ENCODE assay signal across 8 mouse cellular contexts in the genomic region with DNA sequence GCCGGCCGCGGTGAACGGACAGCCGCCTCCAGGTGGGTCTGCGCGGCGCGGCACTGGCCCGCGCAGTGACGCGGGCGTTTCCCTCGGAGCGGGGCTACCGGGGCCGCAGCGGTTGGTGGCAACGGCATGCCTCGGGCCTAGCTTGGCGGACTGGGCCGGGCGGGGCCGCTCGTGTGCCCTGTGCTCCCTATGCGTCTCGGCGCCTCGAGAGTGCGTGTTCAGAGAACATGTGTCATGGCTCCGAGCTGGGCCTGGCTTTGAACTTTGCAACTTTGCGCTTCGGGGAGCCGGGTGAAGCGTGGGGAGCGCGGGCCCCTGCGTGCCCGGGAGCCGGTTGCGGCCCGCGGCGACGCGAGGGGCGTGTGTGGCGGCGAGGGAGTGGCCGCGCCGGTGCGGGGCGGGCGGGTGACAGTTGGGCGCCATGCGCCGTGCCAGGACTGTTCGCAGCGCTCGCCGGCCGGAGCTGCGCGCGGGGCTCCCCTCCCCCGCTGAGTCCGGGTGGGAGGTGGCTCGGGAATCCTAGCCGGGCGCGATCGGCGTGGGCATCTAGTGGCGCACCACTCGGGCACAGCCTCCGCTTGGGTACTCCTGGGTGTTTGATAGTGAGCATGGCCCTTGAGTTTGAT. TPM values are rescaled to one million over a fixed set of nuclear protein-coding genes. Genes with fewer than 3 reads are reported as not detected.
DNase-seq lines count a peak whose midpoint lies in the region; ATAC-seq lines count a peak whose summit lies in the region.

No protein-coding gene starts in this region.

- H3K27me3 ChIP-seq in embryonic facial prominence, embryonic 15.5 days = no peaks in the 10 kb centered on the region
- H3K27me3 ChIP-seq in liver, embryonic 11.5 days (replicated peaks; ENCODE audit: control insufficient read depth, insufficient read depth, low read length) = no peaks in the 10 kb centered on the region

- H3K4me3 ChIP-seq in embryonic facial prominence, embryonic 15.5 days (replicated peaks) = peak overlapping the region; percentile 93
- H3K4me3 ChIP-seq in liver, embryonic 11.5 days (ENCODE audit: low read depth, low read length) = peak overlapping the region; percentile 100

- peaks cover 32% of the 10 kb centered on the region for H3K4me1 ChIP-seq in embryonic facial prominence, embryonic 15.5 days
- peaks cover 39% of the 10 kb centered on the region for H3K4me1 ChIP-seq in liver, embryonic 11.5 days (replicated peaks; ENCODE audit: control insufficient read depth, insufficient read depth, low read length)

- H3K9ac ChIP-seq in embryonic facial prominence, embryonic 15.5 days = peak overlapping the region; percentile 99
- peak overlapping the region; percentile 96 for H3K9ac ChIP-seq in liver, embryonic 11.5 days (ENCODE audit: low read depth, low read length)

- peak overlapping the region; percentile 68 for H3K4me2 ChIP-seq in embryonic facial prominence, embryonic 15.5 days (replicated peaks)
- peak overlapping the region; percentile 96 for H3K4me2 ChIP-seq in liver, embryonic 11.5 days

- H3K27ac ChIP-seq in embryonic facial prominence, embryonic 15.5 days (replicated peaks) = peak overlapping the region; percentile 88
- H3K27ac ChIP-seq in liver, embryonic 11.5 days (ENCODE audit: low read depth, low read length) = peak overlapping the region; percentile 90

- ATAC-seq in embryonic facial prominence, embryonic 15.5 days (ENCODE audit: insufficient number of reproducible peaks, low FRiP score, low TSS enrichment, low read depth) = peak; percentile 77
- peak; percentile 74 for ATAC-seq in liver, embryonic 11.5 days (replicated peaks; ENCODE audit: low FRiP score)

- DNase-seq in B cell, adult 2 months = peak; percentile 73 to 77
- peak; percentile 34 to 46 for DNase-seq in adrenal gland, postnatal 4 days (ENCODE audit: low spot score in 2 of 2)
- DNase-seq in heart, adult 9 months (ENCODE audit: low spot score in 2 of 2) = peak; percentile 62 to 69
- peak; percentile 63 for DNase-seq in kidney, adult 9 months
- DNase-seq in liver, embryonic 11.5 days (ENCODE audit: low spot score) = peak; percentile 74
- DNase-seq in monocyte, adult 2 months (ENCODE audit: low read depth in 1 of 2, low spot score in 2 of 2) = peak; percentile 13 to 43
- peak; percentile 73 to 74 for DNase-seq in spleen, postnatal 10 days (ENCODE audit: low spot score in 2 of 2)

- WGBS in embryonic facial prominence, embryonic 15.5 days = under 1% methylated on average over 74 of the region's 78 CpGs
- under 1% methylated on average over 74 of the region's 78 CpGs for WGBS in liver, embryonic 11.5 days

- no peaks in the 10 kb centered on the region for H3K36me3 ChIP-seq in embryonic facial prominence, embryonic 15.5 days
- peaks cover 3% of the 10 kb centered on the region; the same call in 1 of the 2 replicates for H3K36me3 ChIP-seq in liver, embryonic 11.5 days (ENCODE audit: control insufficient read depth, insufficient read depth, low read length)

- no peaks in the 10 kb centered on the region for H3K9me3 ChIP-seq in embryonic facial prominence, embryonic 15.5 days (replicated peaks)
- no peaks in the 10 kb centered on the region for H3K9me3 ChIP-seq in liver, embryonic 11.5 days (ENCODE audit: control insufficient read depth, low read length)

RNA-seq across cellular contexts. Expression of a gene that starts 0.8 kb away (rescaled TPM):
- 100 to 1,000 TPM; 103 to 106 TPM for total RNA-seq in adrenal gland, postnatal 4 days (2021)
- 19.3 and 20.2 TPM in 2 replicates for polyA plus RNA-seq in embryonic facial prominence, embryonic 15.5 days (2015; fragmentation: Nextera tagmentation; extraction: Ambion mirVana)
- polyA plus RNA-seq in liver, embryonic 11.5 days (2014; fragmentation: Nextera tagmentation; extraction: Ambion mirVana) = 37.2 and 43.0 TPM in 2 replicates

Comparison
In these comparisons a context has a peak if more than half of its experiments do, and no peak if none do; other contexts are left out.
1. Peak in every context shown above with its lines: DNase-seq, ATAC-seq, H3K4me3 ChIP-seq and H3K27ac ChIP-seq.